Mouse (Mus musculus): Measurements from ENCODE around the gene Cdk16.

The Cdk16 gene

GRCm38 (mm10) chrX:20687519-20688067, at the start of gene Cdk16:
Gene Cdk16, plus strand, starts transcription at chrX:20687954.
- peak; percentile 93 for DNase-seq (ENCODE audit: low read depth, low spot score)

GRCm38 (mm10) chrX:20638141-20638540, 49.6 kb upstream of the Cdk16 start:
- DNase-seq (ENCODE audit: low read depth, low spot score) = no peak

DNA sequence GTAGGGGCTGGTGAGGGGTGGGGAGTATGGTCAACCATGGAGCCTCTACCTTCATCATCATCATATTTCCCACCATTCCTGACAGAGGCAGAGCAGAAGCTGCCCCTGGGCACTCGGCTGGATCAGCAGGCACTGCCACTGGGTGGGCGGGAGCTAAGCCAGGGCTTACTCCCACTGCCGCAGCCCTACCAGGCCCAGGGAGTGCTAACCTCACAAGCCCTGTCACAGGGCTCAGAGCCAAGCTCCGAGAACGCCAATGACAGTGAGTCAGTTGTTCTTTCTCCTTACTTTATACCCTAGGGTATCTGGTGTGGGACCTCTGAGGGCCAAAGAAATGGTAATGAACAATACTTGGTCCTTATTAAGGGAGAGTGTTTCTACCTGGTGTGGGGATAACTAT, 43.0 kb upstream of the Cdk16 start:
- no peak for DNase-seq (ENCODE audit: low read depth, low spot score)

- DNase-seq (ENCODE audit: low read depth, low spot score) = no peak
Measured at GRCm38 (mm10) chrX:20657593-20657992, 30.2 kb upstream of the Cdk16 start.

- DNase-seq (ENCODE audit: low read depth, low spot score) = peak; percentile 87
Measured at GRCm38 (mm10) chrX:20658026-20658652, 29.6 kb upstream of the Cdk16 start, which contains the start of gene Uba1. Gene Uba1, plus strand, starts transcription at chrX:20658326.

DNA sequence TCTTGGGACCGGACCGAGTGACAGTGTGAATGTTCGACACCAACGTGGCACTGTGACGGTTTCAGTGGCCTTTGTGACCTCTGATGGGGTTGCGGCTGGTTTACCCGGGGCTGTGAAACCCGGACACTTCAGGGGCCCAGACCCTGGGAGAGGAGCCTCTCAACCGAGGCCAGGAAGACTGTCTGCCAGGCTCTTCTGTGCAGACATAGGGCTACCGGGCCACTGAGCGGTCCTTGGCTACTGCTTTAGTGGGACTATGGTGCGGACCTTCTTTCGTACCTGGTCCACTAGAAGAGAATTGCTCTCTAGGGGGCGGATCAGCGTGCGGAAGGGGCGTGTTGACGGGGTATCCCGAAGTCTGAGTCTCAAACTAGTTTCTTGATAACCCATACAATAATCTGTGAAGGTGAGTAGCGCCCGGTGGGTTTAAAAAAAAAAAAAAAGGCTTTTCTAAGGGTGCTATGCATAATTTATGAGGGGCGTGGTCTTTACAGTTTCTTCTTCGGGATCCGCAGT, 28.8 kb upstream of the Cdk16 start:
- peak; percentile 43 for DNase-seq (ENCODE audit: low read depth, low spot score)

GRCm38 (mm10) chrX:20662317-20662715, 25.4 kb upstream of the Cdk16 start:
- no peak for DNase-seq (ENCODE audit: low read depth, low spot score)

- peak; percentile 92 for DNase-seq (ENCODE audit: low read depth, low spot score)
Measured at GRCm38 (mm10) chrX:20662716-20663443, 24.9 kb upstream of the Cdk16 start.

GRCm38 (mm10) chrX:20663444-20663790, 24.3 kb upstream of the Cdk16 start:
- no peak for DNase-seq (ENCODE audit: low read depth, low spot score)

GRCm38 (mm10) chrX:20688068-20688547, 354 bp downstream of the Cdk16 start:
- peak; percentile 88 for DNase-seq (ENCODE audit: low read depth, low spot score)

- peak; percentile 73 for DNase-seq (ENCODE audit: low read depth, low spot score)
Measured at GRCm38 (mm10) chrX:20688615-20689014, 861 bp downstream of the Cdk16 start.

DNA sequence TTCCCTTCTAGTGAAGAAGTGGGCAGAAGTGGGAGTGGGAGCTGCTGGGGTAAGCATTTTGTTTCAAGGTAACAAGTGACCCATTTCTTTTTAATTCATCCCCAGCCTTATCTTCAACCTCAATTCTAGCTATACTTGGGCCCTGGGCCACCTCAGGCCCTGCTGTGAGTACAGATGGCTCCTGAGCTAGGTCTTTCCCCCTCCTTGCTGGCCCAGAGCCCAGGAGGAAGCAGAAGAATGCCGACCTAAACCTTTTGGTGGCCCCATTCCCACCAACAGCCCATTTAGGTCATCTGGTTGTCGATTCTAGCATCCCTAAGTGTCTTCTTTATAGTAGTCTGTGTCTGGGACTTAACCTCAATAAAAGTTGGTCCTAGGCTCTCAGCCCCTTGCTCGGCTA, 3.8 kb downstream of the Cdk16 start:
- no peak for DNase-seq (ENCODE audit: low read depth, low spot score)

DNA sequence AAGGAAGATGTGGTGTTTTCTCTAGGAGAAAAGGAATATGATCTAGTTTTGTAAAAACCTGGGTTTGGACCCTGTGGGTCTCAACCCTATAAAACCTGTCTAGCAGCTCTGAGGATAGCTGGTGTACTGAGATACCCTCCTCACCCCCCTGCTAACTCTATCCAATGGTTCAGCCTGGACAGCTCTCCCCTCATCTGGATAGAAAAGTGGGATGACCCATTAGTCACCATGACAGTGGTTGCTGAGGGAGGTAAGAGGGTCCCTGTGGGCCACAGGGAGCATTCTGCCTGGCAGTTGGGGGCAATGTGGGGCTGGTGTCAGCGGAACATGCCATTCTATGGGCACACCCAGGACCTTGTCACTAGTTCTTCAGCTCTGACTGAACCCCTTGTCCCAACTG, 4.9 kb downstream of the Cdk16 start:
- DNase-seq (ENCODE audit: low read depth, low spot score) = no peak

DNA sequence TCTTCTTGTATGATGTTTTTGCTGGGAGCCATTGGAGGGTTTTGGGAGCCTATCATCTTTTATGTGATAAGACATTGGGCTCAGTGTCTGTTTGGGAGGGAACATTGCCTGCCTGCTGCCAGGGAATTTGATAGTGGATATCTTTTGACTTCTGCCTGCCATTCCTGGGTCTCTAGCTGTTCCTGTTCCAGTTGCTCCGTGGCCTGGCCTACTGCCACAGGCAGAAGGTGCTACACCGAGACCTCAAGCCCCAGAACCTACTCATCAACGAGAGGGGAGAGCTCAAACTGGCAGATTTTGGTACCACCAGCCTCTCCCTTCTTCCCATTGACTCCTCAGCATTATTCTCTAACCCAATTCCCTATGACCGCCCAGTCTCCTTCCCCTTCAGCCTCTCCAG, 8.1 kb downstream of the Cdk16 start:
- DNase-seq (ENCODE audit: low read depth, low spot score) = no peak

GRCm38 (mm10) chrX:20703741-20704290, 16.1 kb downstream of the Cdk16 start, which contains the start of gene Usp11:
Gene Usp11, plus strand, starts transcription at chrX:20703906.
- peak; percentile 28 for DNase-seq (ENCODE audit: low read depth, low spot score)

DNA sequence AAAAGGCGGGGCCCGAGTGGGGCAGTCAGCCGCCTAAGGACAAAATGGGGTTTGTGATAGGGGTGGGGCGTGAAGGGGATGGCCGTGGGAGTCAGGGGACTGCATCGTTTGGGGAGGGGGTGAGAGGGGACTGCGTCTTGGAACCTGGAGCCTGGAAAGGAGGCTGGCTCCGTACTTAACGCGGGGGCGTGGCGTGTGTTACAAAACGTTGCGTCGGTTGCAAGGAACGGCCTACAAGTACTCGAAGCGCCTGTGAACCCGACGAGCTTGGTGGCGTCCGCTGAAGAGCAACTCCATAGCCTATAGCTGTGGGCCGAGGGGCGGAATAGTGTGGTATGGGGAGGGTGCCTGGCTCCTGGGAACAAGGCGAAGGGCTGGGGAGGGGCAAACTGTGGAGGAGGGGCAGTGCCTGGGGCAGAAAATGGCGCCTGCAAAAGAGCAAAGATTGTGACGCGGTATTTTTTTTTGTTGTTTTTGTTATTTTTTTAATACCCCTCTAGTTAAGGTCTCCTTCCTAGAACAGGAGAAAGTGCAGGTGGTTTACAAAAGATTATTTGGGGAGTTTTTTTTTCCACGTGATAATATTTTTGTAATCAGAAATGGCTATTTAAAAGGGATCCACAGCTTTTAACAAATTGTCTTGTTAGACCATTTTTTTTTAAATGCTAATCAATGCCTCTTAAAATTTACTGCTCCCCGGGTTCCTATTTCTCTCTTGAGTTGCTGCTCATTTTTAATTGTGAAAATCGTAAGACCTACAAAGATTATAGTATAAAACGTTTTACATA, 16.7 kb downstream of the Cdk16 start:
- DNase-seq (ENCODE audit: low read depth, low spot score) = peak; percentile 84

DNA sequence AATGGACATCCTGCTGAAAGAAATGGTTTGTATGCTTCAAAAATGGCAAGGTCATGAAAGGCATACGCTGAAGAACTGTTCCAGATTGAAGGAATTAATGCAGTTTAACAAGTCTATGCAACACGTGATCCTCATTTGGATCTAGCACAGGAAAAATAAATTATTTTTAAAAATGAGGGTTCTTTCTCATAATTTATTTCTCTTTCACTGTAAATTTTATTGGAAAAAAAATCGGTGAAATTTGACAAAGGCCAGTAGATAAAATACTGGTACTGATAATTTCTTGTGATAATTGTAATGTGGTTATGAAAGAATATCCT, 17.3 kb downstream of the Cdk16 start:
- DNase-seq (ENCODE audit: low read depth, low spot score) = no peak

DNA sequence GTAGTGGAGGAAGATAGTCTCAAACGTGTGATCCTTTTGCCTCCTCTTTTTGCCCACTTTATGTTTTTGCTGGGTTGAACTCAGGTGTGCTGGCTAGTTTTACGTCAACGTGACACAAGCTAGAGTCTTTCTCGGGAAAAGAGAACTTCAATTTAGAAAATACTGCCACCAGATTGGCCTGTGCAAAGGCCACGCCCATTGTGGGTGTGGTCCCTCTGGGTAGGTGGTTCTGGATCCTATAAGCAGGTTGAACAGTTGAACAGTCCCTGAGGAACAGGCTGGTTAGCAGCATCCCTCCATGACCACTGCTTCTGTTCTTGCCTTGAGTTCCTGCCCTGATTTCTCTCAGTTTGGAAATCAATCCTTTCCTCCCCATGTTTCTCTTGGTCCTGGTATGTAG, 40.9 kb downstream of the Cdk16 start:
- DNase-seq (ENCODE audit: low read depth, low spot score) = no peak

DNA sequence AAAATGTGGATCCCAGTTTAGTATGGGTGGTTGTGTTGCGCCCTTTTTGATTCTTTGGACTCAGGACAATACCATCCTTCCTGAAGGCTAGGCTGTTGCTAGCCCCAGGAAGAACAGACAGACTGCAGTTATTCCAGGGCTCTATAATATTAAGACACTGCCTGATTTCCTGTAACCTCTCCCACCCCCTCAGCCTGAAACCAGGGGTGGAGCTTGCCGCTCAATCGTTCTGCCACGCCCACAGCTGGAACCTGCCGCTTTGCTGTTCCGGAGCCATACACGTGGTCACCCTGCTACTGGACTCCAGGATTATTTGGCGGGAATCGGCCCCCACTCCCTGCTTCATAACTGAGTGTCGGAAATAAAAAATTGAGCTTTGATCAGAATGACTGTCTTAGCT, 42.3 kb downstream of the Cdk16 start:
- DNase-seq (ENCODE audit: low read depth, low spot score) = peak; percentile 13

DNA sequence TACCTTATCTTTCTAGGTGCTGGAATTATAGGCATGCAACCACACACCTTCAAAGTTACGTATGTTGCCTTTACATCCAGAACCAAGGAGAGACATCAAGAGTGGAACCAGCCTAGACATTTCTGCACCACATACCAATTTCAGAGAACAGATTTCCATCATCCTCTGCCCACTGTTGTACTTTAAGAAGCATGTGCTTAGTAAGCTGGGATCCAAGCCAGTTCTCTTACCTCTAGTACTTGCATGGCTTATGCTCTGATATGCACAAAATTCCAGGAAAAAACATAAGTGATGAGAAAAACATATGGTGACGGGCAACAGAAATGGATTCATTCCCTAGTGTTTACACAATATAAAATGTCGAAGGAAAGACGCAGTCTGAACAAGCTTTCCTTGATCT, 48.7 kb downstream of the Cdk16 start:
- DNase-seq (ENCODE audit: low read depth, low spot score) = no peak

DNA sequence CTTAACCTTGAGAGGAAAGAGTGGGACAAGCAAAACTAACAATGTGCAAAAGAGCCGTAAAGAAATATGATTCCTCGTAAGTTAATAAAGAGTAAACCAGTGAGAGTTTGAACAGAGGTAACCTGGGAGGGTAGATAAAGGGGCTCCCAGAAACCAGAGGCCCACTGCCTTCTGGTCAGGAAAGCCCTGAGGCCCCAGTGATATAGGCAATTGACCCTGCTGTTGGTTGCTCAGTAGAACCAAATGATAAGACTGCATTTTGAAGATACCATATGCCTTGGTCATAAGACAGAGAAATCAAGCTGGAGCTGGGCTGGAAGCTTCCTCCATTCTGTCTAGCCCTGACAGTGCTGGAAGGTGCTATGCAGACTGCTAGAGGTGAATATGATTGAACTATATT, 61.1 kb downstream of the Cdk16 start:
- no peak for DNase-seq (ENCODE audit: low read depth, low spot score)
